In genomic region chr19:8662337-8662736, GRCm38 (mm10) we compare ENCODE assay signal across 8 mouse cellular contexts. TPM values are rescaled to one million over a fixed set of nuclear protein-coding genes. Genes with fewer than 3 reads are reported as not detected.
DNase-seq lines count a peak whose midpoint lies in the region; ATAC-seq and TF ChIP-seq lines count a peak whose summit lies in the region.

No protein-coding gene starts in this region.

- peak; percentile 78 for DNase-seq in adrenal gland, postnatal 14 days
- DNase-seq in forebrain, embryonic 11.5 days (ENCODE audit: low spot score) = peak; percentile 82
- DNase-seq in layer of hippocampus, postnatal 10 days (ENCODE audit: low spot score in 2 of 2) = peak; percentile 82 to 86
- peak; percentile 76 for DNase-seq in retina, embryonic 14.5 days (ENCODE audit: low spot score)
- peak; percentile 20 for DNase-seq in urinary bladder, postnatal 25 days (ENCODE audit: low spot score)

- H3K9ac ChIP-seq in ES-Bruce4 (ENCODE audit: low read depth, poor library complexity, severe bottlenecking) = 0 out of 2 replicates have a peak overlapping the region, but pooled peaks have one; percentile 7
- peak overlapping the region; percentile 67 for H3K9ac ChIP-seq in forebrain, embryonic 11.5 days (ENCODE audit: low read length)
- H3K9ac ChIP-seq in hindbrain, embryonic 12.5 days = peak overlapping the region; percentile 70
- H3K9ac ChIP-seq in lung, embryonic 15.5 days = peak overlapping the region; percentile 42

- TF ChIP-seq CTCF in ES-Bruce4 (IDR thresholded peaks at IDR 0.05; ENCODE audit: low read depth, low read length) = peak; percentile 72

- no peak for TF ChIP-seq POLR2A in ES-Bruce4 (IDR thresholded peaks at IDR 0.05; ENCODE audit: insufficient read depth, low read length)

- peak; percentile 73 for ATAC-seq in forebrain, embryonic 11.5 days (replicated peaks; ENCODE audit: low FRiP score)
- ATAC-seq in hindbrain, embryonic 12.5 days (ENCODE audit: low FRiP score) = peak; percentile 51
- ATAC-seq in lung, embryonic 15.5 days (ENCODE audit: borderline replicate concordance, extremely low read depth, low FRiP score, low TSS enrichment) = no peak; the same call in 1 of the 2 replicates

- H3K4me1 ChIP-seq in ES-Bruce4 (ENCODE audit: control insufficient read depth, insufficient read depth, low read length) = no peaks in the 10 kb centered on the region
- no peaks in the 10 kb centered on the region; the same call in 1 of the 2 replicates for H3K4me1 ChIP-seq in forebrain, embryonic 11.5 days (replicated peaks; ENCODE audit: control insufficient read depth, insufficient read depth, low read length)
- peaks cover 14% of the 10 kb centered on the region for H3K4me1 ChIP-seq in hindbrain, embryonic 12.5 days
- H3K4me1 ChIP-seq in lung, embryonic 15.5 days = peaks cover 16% of the 10 kb centered on the region

- no peak for TF ChIP-seq EP300 in ES-Bruce4 (IDR thresholded peaks at IDR 0.05; ENCODE audit: insufficient read depth, low read depth, low read length)

- H3K36me3 ChIP-seq in ES-Bruce4 (ENCODE audit: control insufficient read depth, insufficient read depth, low read length, poor library complexity, severe bottlenecking) = no peaks in the 10 kb centered on the region
- H3K36me3 ChIP-seq in forebrain, embryonic 11.5 days (ENCODE audit: control insufficient read depth, insufficient read depth, low read length) = no peaks in the 10 kb centered on the region
- no peaks in the 10 kb centered on the region for H3K36me3 ChIP-seq in hindbrain, embryonic 12.5 days
- no peaks in the 10 kb centered on the region for H3K36me3 ChIP-seq in lung, embryonic 15.5 days

- peak overlapping the region; percentile 85 for H3K4me2 ChIP-seq in forebrain, embryonic 11.5 days (ENCODE audit: low read depth, low read length, severe bottlenecking)
- H3K4me2 ChIP-seq in hindbrain, embryonic 12.5 days (replicated peaks) = peak overlapping the region; percentile 83
- H3K4me2 ChIP-seq in lung, embryonic 15.5 days = peak overlapping the region; percentile 97

- 1% methylated on average over 11 of the region's 11 CpGs for WGBS in forebrain, embryonic 11.5 days
- WGBS in hindbrain, embryonic 12.5 days = 5% methylated on average over 11 of the region's 11 CpGs
- WGBS in lung, embryonic 15.5 days = 6% methylated on average over 11 of the region's 11 CpGs

- H3K27ac ChIP-seq in ES-Bruce4 (ENCODE audit: insufficient read depth, low read length) = no peak overlapping the region
- H3K27ac ChIP-seq in forebrain, embryonic 11.5 days (ENCODE audit: low read depth, low read length) = no peak overlapping the region
- H3K27ac ChIP-seq in hindbrain, embryonic 12.5 days = no peak overlapping the region
- no peak overlapping the region for H3K27ac ChIP-seq in lung, embryonic 15.5 days

- H3K4me3 ChIP-seq in ES-Bruce4 (ENCODE audit: low read depth, low read length) = peak overlapping the region; percentile 28
- H3K4me3 ChIP-seq in forebrain, embryonic 11.5 days (ENCODE audit: low read depth, low read length) = peak overlapping the region; percentile 37
- peak overlapping the region; percentile 44 for H3K4me3 ChIP-seq in hindbrain, embryonic 12.5 days
- H3K4me3 ChIP-seq in lung, embryonic 15.5 days = peak overlapping the region; percentile 45

- H3K9me3 ChIP-seq in ES-Bruce4 (replicated peaks; ENCODE audit: control insufficient read depth, insufficient read depth, low read length, poor library complexity, severe bottlenecking) = no peaks in the 10 kb centered on the region
- no peaks in the 10 kb centered on the region for H3K9me3 ChIP-seq in forebrain, embryonic 11.5 days (ENCODE audit: control insufficient read depth, low read length)
- no peaks in the 10 kb centered on the region for H3K9me3 ChIP-seq in hindbrain, embryonic 12.5 days (replicated peaks)
- H3K9me3 ChIP-seq in lung, embryonic 15.5 days = no peaks in the 10 kb centered on the region

- H3K27me3 ChIP-seq in ES-Bruce4 (ENCODE audit: control insufficient read depth, insufficient read depth, low read length, poor library complexity, severe bottlenecking) = no peaks in the 10 kb centered on the region
- peaks cover 2% of the 10 kb centered on the region; the same call in 1 of the 2 replicates for H3K27me3 ChIP-seq in forebrain, embryonic 11.5 days (ENCODE audit: control insufficient read depth, insufficient read depth, low read length)
- H3K27me3 ChIP-seq in hindbrain, embryonic 12.5 days = peaks cover 17% of the 10 kb centered on the region
- H3K27me3 ChIP-seq in lung, embryonic 15.5 days = no peaks in the 10 kb centered on the region

RNA-seq across cellular contexts. Expression of gene Chrm1, which starts 1.3 kb away (rescaled TPM):
- polyA plus RNA-seq in ES-Bruce4 (2011; ENCODE audit: insufficient read depth, insufficient read length, low read depth, missing spikeins) = not detected in 2 replicates
- total RNA-seq in adrenal gland, postnatal 14 days (2021) = 1.5 and 2.4 TPM in 2 replicates
- polyA plus RNA-seq in forebrain, embryonic 11.5 days (2014; fragmentation: Nextera tagmentation; extraction: Ambion mirVana) = 0.13 TPM in 1 of 2 replicates, not detected in the other
- polyA plus RNA-seq in hindbrain, embryonic 12.5 days (2016; fragmentation: Nextera tagmentation; extraction: Ambion mirVana) = 0.61 and 0.94 TPM in 2 replicates
- 100 to 1,000 TPM; 117 to 125 TPM for total RNA-seq in layer of hippocampus, postnatal 10 days (2021)
- polyA plus RNA-seq in lung, embryonic 15.5 days (2015; fragmentation: Nextera tagmentation; extraction: Ambion mirVana) = 0.08 and 0.14 TPM in 2 replicates

RNA-seq across cellular contexts. Expression of gene Slc22a6, which starts 44.5 kb away (rescaled TPM):
- not detected in 2 replicates for polyA plus RNA-seq in ES-Bruce4 (2011; ENCODE audit: insufficient read depth, insufficient read length, low read depth, missing spikeins)
- not detected in 2 replicates for total RNA-seq in adrenal gland, postnatal 14 days (2021)
- polyA plus RNA-seq in forebrain, embryonic 11.5 days (2014; fragmentation: Nextera tagmentation; extraction: Ambion mirVana) = 0.13 and 0.36 TPM in 2 replicates
- polyA plus RNA-seq in hindbrain, embryonic 12.5 days (2016; fragmentation: Nextera tagmentation; extraction: Ambion mirVana) = 3.3 and 3.7 TPM in 2 replicates
- total RNA-seq in layer of hippocampus, postnatal 10 days (2021) = 1 to 10 TPM; 3.6 to 4.4 TPM
- polyA plus RNA-seq in lung, embryonic 15.5 days (2015; fragmentation: Nextera tagmentation; extraction: Ambion mirVana) = 0.11 TPM in 2 replicates

Comparison
In these comparisons a context has a peak if more than half of its experiments do, and no peak if none do; other contexts are left out.
1. H3K9ac ChIP-seq: peak in every context shown above with its lines; median percentile 70 in hindbrain, embryonic 12.5 days; 67 in forebrain, embryonic 11.5 days; 42 in lung, embryonic 15.5 days; 7 in ES-Bruce4.
2. DNase-seq: peak in every context shown above with its lines; median percentile 84 in layer of hippocampus, postnatal 10 days; 82 in forebrain, embryonic 11.5 days; 78 in adrenal gland, postnatal 14 days; 76 in retina, embryonic 14.5 days; 20 in urinary bladder, postnatal 25 days.